Mouse (Mus musculus): ENCODE results near the gene Csnk1e. TPM values are rescaled to one million over a fixed set of nuclear protein-coding genes. Genes with fewer than 3 reads are reported as not detected.

Csnk1e gene
- polyA plus RNA-seq, 1 experiment, result not detected

GRCm38 (mm10) chr15:79369452-79370280 is 85.7 kb downstream of the Csnk1e start:
- no peak for TF ChIP-seq GATA1 (IDR thresholded peaks at IDR 0.05; ENCODE audit: low read length)

- no peak for TF ChIP-seq GATA1 (IDR thresholded peaks at IDR 0.05; ENCODE audit: low read length)
Measured at GRCm38 (mm10) chr15:79368861-79369440, 86.4 kb downstream of the Csnk1e start.

DNA sequence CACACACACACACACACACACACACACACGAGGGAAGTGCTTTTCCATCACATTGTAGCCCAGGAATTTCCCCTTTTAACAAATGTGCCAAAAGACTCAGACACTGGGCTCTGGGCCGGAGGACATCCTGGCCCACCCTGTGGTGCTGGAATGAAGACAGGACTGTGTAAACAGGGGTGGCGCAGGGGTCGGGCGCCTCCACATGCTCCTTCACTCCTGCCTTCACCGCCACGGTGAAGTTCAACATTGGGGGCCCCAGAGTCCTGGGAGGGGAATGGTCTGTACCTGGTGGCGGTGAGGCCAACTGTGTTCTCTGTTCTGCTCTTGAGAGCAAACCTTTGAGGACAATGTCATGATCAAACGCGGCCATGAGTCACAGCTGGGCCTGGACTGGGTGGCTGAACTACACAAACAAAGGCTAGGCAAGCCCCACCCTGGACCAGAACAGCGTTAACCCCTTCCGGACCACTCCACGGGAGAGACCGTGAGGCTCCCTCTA is 87.0 kb downstream of the Csnk1e start:
- no peak for TF ChIP-seq GATA1 (IDR thresholded peaks at IDR 0.05; ENCODE audit: low read length)

Other genes starting within 250 kb of the Csnk1e start
- 17.0 and 20.7 TPM in 2 replicates for gene Pick1, start 226.4 kb downstream of the Csnk1e start, polyA plus RNA-seq (2012)
- gene Gm49486, start 226.2 kb downstream of the Csnk1e start, polyA plus RNA-seq (2012), result 0.03 and 0.06 TPM in 2 replicates
- gene Slc16a8, start 200.8 kb downstream of the Csnk1e start, polyA plus RNA-seq (2012), result not detected in 2 replicates
- gene Baiap2l2, start 170.0 kb downstream of the Csnk1e start, polyA plus RNA-seq (2012), result not detected in 2 replicates
- gene Pla2g6, start 127.2 kb downstream of the Csnk1e start, polyA plus RNA-seq (2012), result 25.1 and 27.0 TPM in 2 replicates
- 3.6 and 4.1 TPM in 2 replicates for gene Maff, start 108.9 kb downstream of the Csnk1e start, polyA plus RNA-seq (2012)
- gene Tmem184b, start 52.0 kb downstream of the Csnk1e start, polyA plus RNA-seq (2012), result 18.0 and 25.1 TPM in 2 replicates
- gene Kcnj4, start 49.7 kb upstream of the Csnk1e start, polyA plus RNA-seq (2012), result not detected in 2 replicates
- not detected in 2 replicates for gene Kdelr3, start 60.8 kb upstream of the Csnk1e start, polyA plus RNA-seq (2012)
- gene Ddx17, start 91.2 kb upstream of the Csnk1e start, polyA plus RNA-seq (2012), result 65.7 and 86.5 TPM in 2 replicates
- gene Dmc1, start 149.5 kb upstream of the Csnk1e start, polyA plus RNA-seq (2012), result not detected in 2 replicates
- gene Fam227a, start 203.4 kb upstream of the Csnk1e start, polyA plus RNA-seq (2012), result 0.13 TPM in 1 of 2 replicates, not detected in the other
- gene Cby1, start 203.6 kb upstream of the Csnk1e start, polyA plus RNA-seq (2012), result 95.3 and 121 TPM in 2 replicates
- 168 and 172 TPM in 2 replicates for gene Tomm22, start 215.3 kb upstream of the Csnk1e start, polyA plus RNA-seq (2012)
- 27.5 and 38.9 TPM in 2 replicates for gene Josd1, start 232.4 kb upstream of the Csnk1e start, polyA plus RNA-seq (2012)
- 126 and 161 TPM in 2 replicates for gene Gtpbp1, start 235.3 kb upstream of the Csnk1e start, polyA plus RNA-seq (2012)

Data from G1E-ER4 (cell line).